Mouse (Mus musculus): ENCODE data around the gene Adat1.

- no peak for TF ChIP-seq POLR2A (IDR thresholded peaks at IDR 0.05; ENCODE audit: insufficient read depth, low read length)
- TF ChIP-seq EP300 (IDR thresholded peaks at IDR 0.05; ENCODE audit: insufficient read depth, low read depth, low read length): no peak
- TF ChIP-seq CTCF (IDR thresholded peaks at IDR 0.05; ENCODE audit: low read depth, low read length): no peak
Observed at GRCm38 (mm10) chr8:111992013-111992702, at the start of gene Adat1.
